Mouse (Mus musculus) stomach, embryonic 15.5 days (tissue): ENCODE data around the gene Scnn1a. TPM values are rescaled to one million over a fixed set of nuclear protein-coding genes. Genes with fewer than 3 reads are reported as not detected.

Source experiments
- ATAC-seq: fragments of 200-750 bp; cut with Nextera tagmentation; 2 replicates; pipeline ENCODE4 v1.8.0; 2017; ENCODE audit warnings: low read depth, moderate number of reproducible peaks, moderate TSS enrichment; ENCODE audit not compliant: insufficient read depth, low FRiP score
- H3K27ac ChIP-seq: fragments of 300-500 bp; sonication (generic); 2 replicates; pipeline ENCODE4 v1.5.1; 2015; ENCODE audit warnings: mild to moderate bottlenecking, inconsistent platforms
- H3K27me3 ChIP-seq: fragments of 300-500 bp; sonication (generic); replicated peaks from 2 replicates; pipeline ENCODE4 v1.6.1; 2015; ENCODE audit warnings: inconsistent platforms
- H3K36me3 ChIP-seq: fragments of 300-500 bp; sonication (generic); 2 replicates; pipeline ENCODE4 v1.6.1; 2015; ENCODE audit warnings: inconsistent platforms
- H3K4me1 ChIP-seq: fragments of 300-500 bp; sonication (generic); 2 replicates; pipeline ENCODE4 v1.6.1; 2015; ENCODE audit warnings: inconsistent platforms
- H3K4me2 ChIP-seq: fragments of 300-500 bp; sonication (generic); 2 replicates; pipeline ENCODE4 v1.6.1; 2015; ENCODE audit warnings: mild to moderate bottlenecking, inconsistent platforms
- H3K4me3 ChIP-seq: fragments of 300-500 bp; sonication (generic); replicated peaks from 2 replicates; pipeline ENCODE4 v1.5.1; 2015; ENCODE audit warnings: inconsistent platforms
- H3K9ac ChIP-seq: fragments of 300-500 bp; sonication (generic); 2 replicates; pipeline ENCODE4 v1.6.1; 2015; ENCODE audit warnings: inconsistent platforms
- H3K9me3 ChIP-seq: fragments of 300-500 bp; sonication (generic); 2 replicates; pipeline ENCODE4 v1.6.1; 2016; ENCODE audit warnings: inconsistent platforms
- WGBS: fragments of 180-500 bp; shearing (Covaris S2); methylation state at CpG from one replicate; pipeline ENCODE4 v1.1.7; 2015; 5-methylcytosine and 5-hydroxymethylcytosine counted together
- polyA plus RNA-seq: library from polyadenylated mRNA; unstranded; fragments of >200 nt; fragmentation: Nextera tagmentation; extraction: Ambion mirVana; gene quantifications from 2 replicates; pipeline ENCODE4 v1.2.1, GENCODE M21; 2015

The Scnn1a gene
- polyA plus RNA-seq, 1 experiment from 2014 or later = 3.8 TPM

GRCm38 (mm10) chr6:125366133-125366532 is 45.7 kb downstream of the Scnn1a start:
- Histone ChIP-seq H3K9ac (no peak overlapping the region), H3K4me2 (no peak overlapping the region), H3K4me3 (no peak overlapping the region), H3K9me3 (no peaks in the 10 kb centered on the region), H3K27ac (no peak overlapping the region), H3K36me3 (peaks cover 6% of the 10 kb centered on the region; the same call in 1 of the 2 replicates), H3K4me1 (peaks cover 40% of the 10 kb centered on the region), H3K27me3 (no peaks in the 10 kb centered on the region)
- no peak for ATAC-seq
- WGBS = 78% methylated on average over 1 of the region's 1 CpGs

- peaks cover 33% of the 10 kb centered on the region for H3K4me1 ChIP-seq
- 41% methylated on average over 4 of the region's 4 CpGs for WGBS
- 0 out of 2 replicates have a peak, but pooled peaks have one; percentile 32 for ATAC-seq
- H3K27me3 ChIP-seq = no peaks in the 10 kb centered on the region
- peak overlapping the region; percentile 76 for H3K27ac ChIP-seq
- H3K4me2 ChIP-seq = peak overlapping the region; percentile 8; the same call in 1 of the 2 replicates
- H3K9ac ChIP-seq = no peak overlapping the region
- no peaks in the 10 kb centered on the region for H3K36me3 ChIP-seq
- no peak overlapping the region for H3K4me3 ChIP-seq
- no peaks in the 10 kb centered on the region for H3K9me3 ChIP-seq
These were observed 47.4 kb downstream of the Scnn1a start for GRCm38 (mm10) chr6:125367758-125368371.

GRCm38 (mm10) chr6:125377042-125377441 is 56.6 kb downstream of the Scnn1a start:
- ATAC-seq = no peak
- Histone ChIP-seq H3K27ac (peak overlapping the region; percentile 83), H3K4me2 (peak overlapping the region; percentile 39; the same call in 1 of the 2 replicates), H3K4me3 (no peak overlapping the region), H3K9ac (no peak overlapping the region), H3K27me3 (peaks cover 20% of the 10 kb centered on the region), H3K9me3 (no peaks in the 10 kb centered on the region), H3K4me1 (peaks cover 35% of the 10 kb centered on the region), H3K36me3 (no peaks in the 10 kb centered on the region)
- 63% methylated on average over 6 of the region's 6 CpGs for WGBS

GRCm38 (mm10) chr6:125377582-125378451 is 57.4 kb downstream of the Scnn1a start:
- Histone ChIP-seq H3K27ac (peak overlapping the region; percentile 83), H3K4me3 (no peak overlapping the region), H3K9ac (no peak overlapping the region), H3K27me3 (peaks cover 26% of the 10 kb centered on the region), H3K4me2 (peak overlapping the region; percentile 39), H3K9me3 (no peaks in the 10 kb centered on the region), H3K4me1 (peaks cover 35% of the 10 kb centered on the region), H3K36me3 (no peaks in the 10 kb centered on the region)
- 36% methylated on average over 16 of the region's 16 CpGs for WGBS
- ATAC-seq = peak; percentile 70

GRCm38 (mm10) chr6:125378621-125379020 is 58.2 kb downstream of the Scnn1a start:
- no peak overlapping the region for H3K9ac ChIP-seq
- 34% methylated on average over 6 of the region's 6 CpGs for WGBS
- ATAC-seq = no peak
- H3K27me3 ChIP-seq = peaks cover 26% of the 10 kb centered on the region
- no peaks in the 10 kb centered on the region for H3K36me3 ChIP-seq
- H3K27ac ChIP-seq = peak overlapping the region; percentile 70; the same call in 1 of the 2 replicates
- H3K4me2 ChIP-seq = peak overlapping the region; percentile 39
- no peak overlapping the region for H3K4me3 ChIP-seq
- H3K9me3 ChIP-seq = no peaks in the 10 kb centered on the region
- H3K4me1 ChIP-seq = peaks cover 35% of the 10 kb centered on the region

GRCm38 (mm10) chr6:125379781-125380180 is 59.3 kb downstream of the Scnn1a start:
- Histone ChIP-seq H3K9ac (no peak overlapping the region; the same call in 1 of the 2 replicates), H3K4me3 (peak overlapping the region; percentile 48), H3K27me3 (peaks cover 26% of the 10 kb centered on the region), H3K36me3 (no peaks in the 10 kb centered on the region), H3K4me1 (peaks cover 35% of the 10 kb centered on the region), H3K9me3 (no peaks in the 10 kb centered on the region), H3K4me2 (peak overlapping the region; percentile 92), H3K27ac (no peak overlapping the region)
- ATAC-seq = no peak
- 12% methylated on average over 9 of the region's 9 CpGs for WGBS

- Histone ChIP-seq H3K9me3 (no peaks in the 10 kb centered on the region), H3K4me3 (peak within 1 kb of the TSS; percentile 48), H3K9ac (peak within 1 kb of the TSS; percentile 11; the same call in 1 of the 2 replicates), H3K27ac (no peak within 1 kb of the TSS), H3K4me1 (peaks cover 35% of the 10 kb centered on the region), H3K36me3 (no peaks in the 10 kb centered on the region), H3K27me3 (peaks cover 26% of the 10 kb centered on the region), H3K4me2 (peak within 1 kb of the TSS; percentile 92)
- 10% methylated on average over 33 of the region's 40 CpGs for WGBS
- ATAC-seq = peak; percentile 48
These were observed 60.2 kb downstream of the Scnn1a start, which contains the start of gene Plekhg6 for GRCm38 (mm10) chr6:125380372-125381360. TSS of gene Plekhg6 (minus strand) at chr6:125380793.

GRCm38 (mm10) chr6:125382024-125382423 is 61.6 kb downstream of the Scnn1a start:
- 64% methylated on average over 2 of the region's 2 CpGs for WGBS
- Histone ChIP-seq H3K9ac (no peak overlapping the region), H3K9me3 (no peaks in the 10 kb centered on the region), H3K27me3 (peaks cover 26% of the 10 kb centered on the region), H3K36me3 (no peaks in the 10 kb centered on the region), H3K27ac (no peak overlapping the region), H3K4me1 (peaks cover 35% of the 10 kb centered on the region), H3K4me3 (no peak overlapping the region), H3K4me2 (no peak overlapping the region)
- ATAC-seq = no peak

- Histone ChIP-seq H3K27me3 (peaks cover 20% of the 10 kb centered on the region), H3K4me1 (peaks cover 7% of the 10 kb centered on the region), H3K9ac (no peak overlapping the region), H3K36me3 (no peaks in the 10 kb centered on the region), H3K4me3 (no peak overlapping the region), H3K4me2 (no peak overlapping the region), H3K9me3 (no peaks in the 10 kb centered on the region), H3K27ac (no peak overlapping the region; the same call in 1 of the 2 replicates)
- ATAC-seq = no peak
- 66% methylated on average over 11 of the region's 11 CpGs for WGBS
These were observed 64.9 kb downstream of the Scnn1a start for GRCm38 (mm10) chr6:125385066-125385974.

- no peak overlapping the region for H3K4me2 ChIP-seq
- H3K9ac ChIP-seq = no peak overlapping the region
- H3K4me1 ChIP-seq = no peaks in the 10 kb centered on the region
- H3K27ac ChIP-seq = no peak overlapping the region; the same call in 1 of the 2 replicates
- H3K36me3 ChIP-seq = no peaks in the 10 kb centered on the region
- 42% methylated on average over 6 of the region's 6 CpGs for WGBS
- H3K4me3 ChIP-seq = no peak overlapping the region
- no peaks in the 10 kb centered on the region for H3K9me3 ChIP-seq
- peaks cover 12% of the 10 kb centered on the region for H3K27me3 ChIP-seq
- ATAC-seq = no peak
These were observed 65.6 kb downstream of the Scnn1a start for GRCm38 (mm10) chr6:125386080-125386479.
